Mouse (Mus musculus): ENCODE results near the gene Ankrd9.

The Ankrd9 gene

DNA sequence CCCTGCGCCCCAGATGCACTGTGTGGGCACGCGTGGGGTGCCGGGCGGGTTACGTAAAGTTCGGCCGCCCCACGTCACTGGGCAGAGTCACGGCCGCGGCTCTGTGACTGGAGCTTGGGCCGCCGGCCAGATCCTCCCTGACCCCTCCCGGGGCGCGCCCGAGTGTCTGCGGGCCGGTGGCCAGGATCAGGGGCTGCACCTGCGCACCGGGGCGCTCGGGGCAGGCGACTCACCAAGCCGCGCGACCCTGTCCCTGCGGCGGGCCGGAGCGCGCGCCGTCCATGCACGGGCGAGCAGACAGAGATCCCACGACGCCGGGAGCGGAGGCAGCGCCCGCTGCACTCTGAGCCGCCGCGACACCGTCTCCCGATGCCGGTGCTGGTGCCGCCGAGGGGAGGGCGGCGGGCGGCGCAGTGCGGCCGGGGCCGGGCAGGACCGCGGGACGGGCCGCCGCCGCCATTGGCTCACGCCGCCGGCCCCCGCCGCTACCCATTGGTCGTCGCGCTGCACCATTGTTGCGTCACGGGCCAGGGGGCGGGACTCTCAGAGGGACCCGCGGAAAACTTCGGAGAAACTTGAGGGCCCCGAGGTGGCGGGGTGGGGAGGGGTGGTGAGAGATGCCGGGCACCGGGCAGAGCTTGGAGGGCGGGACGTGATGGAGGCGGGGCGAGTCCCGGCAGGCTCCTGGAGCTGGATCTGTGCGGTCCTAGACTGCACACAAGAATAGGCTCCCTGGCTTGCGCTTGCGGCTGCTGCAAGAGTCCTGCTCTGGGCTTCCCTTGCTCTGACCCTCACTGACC lies at the start of gene Ankrd9:
TSS of gene Ankrd9 (minus strand) at position 434 of the 800 bp plus-strand sequence.
- peak; percentile 88 to 92 for DNase-seq (ENCODE audit: low spot score in 2 of 2)

DNA sequence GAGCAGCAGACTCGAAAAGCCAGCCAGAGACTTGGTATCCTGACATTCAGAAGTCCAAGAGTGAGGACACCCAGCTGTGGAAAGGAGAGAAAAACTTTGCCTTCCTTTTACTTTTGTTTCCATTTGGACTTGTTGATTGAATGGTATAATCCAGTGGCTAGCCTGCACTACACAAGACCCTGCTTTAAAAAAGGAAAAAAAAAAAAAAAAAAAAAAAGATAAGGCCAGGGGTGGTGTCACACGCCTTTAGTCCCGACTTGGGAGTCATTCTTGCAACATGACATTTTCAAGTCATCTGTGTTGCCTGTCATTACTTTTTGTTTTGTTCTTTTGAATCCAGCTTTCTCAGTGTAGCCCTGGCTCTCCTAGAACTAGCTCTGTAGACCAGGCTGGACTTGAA lies 42.7 kb upstream of the Ankrd9 start:
- no peak for DNase-seq (ENCODE audit: low spot score in 2 of 2)

- DNase-seq (ENCODE audit: low spot score in 2 of 2) = no peak
Measured at GRCm38 (mm10) chr12:111021138-111021537, 42.3 kb upstream of the Ankrd9 start.

GRCm38 (mm10) chr12:111019086-111019485 lies 40.2 kb upstream of the Ankrd9 start:
- no peak for DNase-seq (ENCODE audit: low spot score in 2 of 2)

DNA sequence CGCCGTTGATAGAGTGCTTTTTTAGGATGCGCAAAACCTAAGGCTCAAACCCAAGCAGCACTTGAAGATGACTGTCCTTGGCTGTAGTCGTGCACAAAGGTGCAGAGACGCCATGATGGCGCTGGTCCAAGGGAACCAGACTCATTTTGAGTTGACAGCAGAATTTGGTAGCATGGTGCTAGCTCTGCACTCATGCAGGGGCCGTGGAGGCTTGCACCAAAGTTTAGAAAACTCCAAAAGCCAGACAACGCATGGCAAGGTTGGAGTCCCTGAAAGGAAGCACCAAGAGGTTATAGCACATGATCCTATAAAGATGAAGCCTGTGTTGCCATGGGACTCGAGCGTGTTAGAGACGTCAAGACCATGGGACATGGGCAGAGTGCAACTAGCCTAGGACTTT lies 39.2 kb upstream of the Ankrd9 start:
- DNase-seq (ENCODE audit: low spot score in 2 of 2) = no peak

DNA sequence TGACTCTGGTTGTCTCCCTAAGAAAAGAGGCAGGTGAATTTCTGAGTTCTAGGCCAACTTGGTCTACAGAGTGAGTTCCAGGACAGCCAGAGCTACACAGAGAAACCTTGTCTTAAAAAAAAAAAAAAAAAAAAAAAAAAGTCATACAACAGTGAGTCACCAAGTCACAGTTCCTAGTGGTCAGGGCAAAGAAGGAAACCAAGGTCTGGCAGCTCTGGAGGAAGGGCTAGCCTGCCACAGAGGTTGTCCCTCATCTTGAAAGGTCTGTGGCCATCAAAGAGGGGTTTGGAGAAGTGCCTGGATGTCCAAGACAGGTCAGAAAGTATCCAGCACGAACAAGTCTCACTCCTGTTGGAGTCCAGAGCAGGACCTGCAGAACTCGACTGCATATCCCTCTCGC lies 38.0 kb upstream of the Ankrd9 start:
- no peak for DNase-seq (ENCODE audit: low spot score in 2 of 2)

- DNase-seq (ENCODE audit: low spot score in 2 of 2) = no peak
Measured at GRCm38 (mm10) chr12:111009615-111010257, 30.9 kb upstream of the Ankrd9 start.

DNA sequence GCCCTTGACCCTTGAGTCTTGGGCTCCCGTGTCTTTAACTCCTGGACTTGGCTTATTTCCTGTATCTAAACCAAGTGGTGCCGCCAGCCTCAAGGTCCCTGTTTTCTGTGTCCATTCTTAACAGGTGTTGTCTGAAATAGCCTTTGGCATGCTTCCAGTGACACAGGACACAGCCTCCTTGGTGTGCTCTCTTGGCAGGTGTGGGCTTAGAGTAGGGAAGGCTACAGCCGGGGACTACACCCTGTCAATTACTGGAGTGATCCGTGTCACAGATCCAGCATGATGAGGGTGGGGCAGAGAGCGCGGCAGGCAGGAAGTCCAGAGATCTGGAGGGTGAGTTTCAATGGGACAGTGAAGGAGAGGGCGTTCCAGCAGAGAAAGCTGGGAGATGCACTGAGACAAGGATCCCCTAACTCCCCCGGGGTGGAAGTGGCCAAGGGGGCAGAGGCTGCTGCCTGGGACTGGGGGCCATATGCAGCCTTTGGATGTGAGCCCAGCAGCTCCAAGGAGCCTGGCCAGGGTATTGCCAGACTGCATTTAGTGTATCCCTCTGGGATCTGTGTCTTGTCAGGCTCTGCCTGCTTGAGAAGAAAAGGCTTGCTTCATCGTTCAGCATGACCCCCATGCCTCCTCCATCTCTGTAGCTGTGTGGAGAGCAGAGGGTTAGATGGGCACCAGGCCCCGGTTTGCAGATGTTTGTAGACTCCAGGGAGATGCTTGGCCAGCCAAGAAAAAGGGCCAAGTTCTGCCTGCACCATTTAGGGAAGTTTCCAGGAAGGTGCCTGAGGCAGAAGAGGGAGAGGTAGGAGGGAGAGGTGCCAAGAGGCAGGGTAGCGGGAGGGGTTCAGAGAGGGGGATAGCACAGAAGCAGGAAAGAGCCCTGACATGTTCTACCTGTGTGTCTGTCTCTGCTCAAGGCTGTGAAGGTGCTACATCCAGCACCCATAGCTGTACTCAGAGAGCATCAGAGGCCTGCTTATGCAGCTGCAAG lies 30.0 kb upstream of the Ankrd9 start:
- DNase-seq (ENCODE audit: low spot score in 2 of 2) = no peak

DNA sequence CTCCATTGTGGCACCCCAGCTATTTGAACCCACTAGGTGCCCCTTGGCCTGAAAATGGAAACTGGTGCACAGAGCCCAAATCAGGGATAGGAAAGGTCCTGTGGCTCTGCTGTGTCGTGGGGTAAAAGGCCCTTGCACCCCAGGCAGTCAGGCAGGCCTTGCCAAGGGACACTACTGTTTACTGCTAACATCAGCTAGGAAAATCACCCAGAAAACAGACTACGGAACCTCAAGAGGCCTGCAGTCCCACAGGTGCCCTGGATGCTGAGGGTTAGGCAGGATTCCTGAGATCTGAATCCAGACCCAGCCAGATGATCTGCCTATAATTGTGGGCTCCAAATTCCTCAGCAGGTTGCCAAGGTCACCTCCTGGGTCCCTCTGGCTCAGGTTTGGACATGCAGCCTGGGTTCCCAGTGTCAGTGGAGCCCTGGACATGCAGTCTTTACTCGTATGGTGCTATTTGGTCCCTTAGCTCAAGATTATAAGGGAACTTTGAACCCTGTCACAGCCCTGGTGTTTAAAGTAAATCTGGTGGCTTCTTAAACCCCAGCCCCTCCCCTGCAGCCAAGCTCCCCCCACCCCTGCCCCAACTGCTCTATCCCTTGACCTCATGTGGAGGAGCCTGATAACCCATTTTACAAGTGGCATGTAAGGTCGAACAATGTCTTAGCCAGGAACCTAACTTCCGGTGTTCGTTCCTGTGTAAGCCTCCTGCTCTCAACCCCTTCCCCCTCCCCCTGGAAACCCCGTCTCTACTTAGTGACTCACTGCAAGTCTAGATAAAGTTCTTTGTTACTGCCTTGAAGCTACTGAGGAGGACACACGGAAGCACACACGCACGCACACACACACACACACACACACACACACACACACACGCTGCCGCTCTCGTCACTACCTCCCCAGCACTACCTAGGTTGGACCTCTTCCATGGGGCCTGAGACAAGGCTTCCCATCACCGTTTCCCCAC lies 28.6 kb upstream of the Ankrd9 start:
- peak; percentile 55 to 61 for DNase-seq (ENCODE audit: low spot score in 2 of 2)

DNA sequence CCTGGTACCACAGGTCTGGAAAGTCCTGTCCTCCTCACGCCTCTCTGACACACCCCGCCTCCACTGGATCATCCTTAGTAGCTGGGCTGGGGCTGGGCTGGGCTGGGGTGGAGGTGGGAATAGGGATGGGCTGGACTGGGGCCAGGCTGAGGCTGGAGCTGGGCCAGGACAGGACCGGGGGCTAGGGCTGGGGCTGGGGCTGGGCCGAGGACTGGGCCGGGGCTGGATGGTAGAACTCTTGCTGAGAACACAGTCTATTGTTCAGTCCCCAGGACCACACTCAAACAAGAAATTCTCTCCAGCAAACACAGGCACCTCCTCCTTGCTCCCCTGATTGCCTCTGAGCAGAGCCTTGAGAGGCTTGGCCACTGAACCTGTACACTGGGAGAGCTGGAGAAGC lies 27.5 kb upstream of the Ankrd9 start:
- DNase-seq (ENCODE audit: low spot score in 2 of 2) = no peak

DNA sequence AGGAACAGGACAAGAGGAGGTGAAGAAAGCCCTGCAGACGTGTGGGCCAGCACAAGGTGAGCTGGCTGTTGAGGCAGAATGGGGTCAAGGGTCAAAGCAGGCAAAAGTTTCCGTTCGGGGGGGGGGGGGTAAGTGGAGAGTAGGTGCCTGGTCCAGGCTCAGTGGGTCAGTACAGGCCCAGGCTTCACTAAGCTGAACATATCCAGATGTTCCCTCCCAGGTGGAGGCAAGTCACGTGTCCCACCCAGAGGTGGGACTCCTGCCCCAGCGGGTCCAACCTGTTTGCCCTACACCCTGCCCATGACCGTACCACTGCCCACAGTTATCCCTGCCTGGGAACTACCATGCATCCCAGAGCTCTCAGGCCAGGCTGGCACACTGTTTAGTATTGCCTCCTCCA lies 27.0 kb upstream of the Ankrd9 start:
- no peak for DNase-seq (ENCODE audit: low spot score in 2 of 2)

- no peak for DNase-seq (ENCODE audit: low spot score in 2 of 2)
Measured at GRCm38 (mm10) chr12:111004142-111004541, 25.3 kb upstream of the Ankrd9 start.

- DNase-seq (ENCODE audit: low spot score in 2 of 2) = no peak
Measured at GRCm38 (mm10) chr12:111000956-111001355, 22.1 kb upstream of the Ankrd9 start.

- no peak for DNase-seq (ENCODE audit: low spot score in 2 of 2)
Measured at GRCm38 (mm10) chr12:110999820-111000219, 21.0 kb upstream of the Ankrd9 start.

- DNase-seq (ENCODE audit: low spot score in 2 of 2) = no peak
Measured at GRCm38 (mm10) chr12:110998092-110998491, 19.3 kb upstream of the Ankrd9 start.

- DNase-seq (ENCODE audit: low spot score in 2 of 2) = no peak
Measured at GRCm38 (mm10) chr12:110994666-110995065, 15.8 kb upstream of the Ankrd9 start.

GRCm38 (mm10) chr12:110993226-110993625 lies 14.4 kb upstream of the Ankrd9 start:
- no peak for DNase-seq (ENCODE audit: low spot score in 2 of 2)

DNA sequence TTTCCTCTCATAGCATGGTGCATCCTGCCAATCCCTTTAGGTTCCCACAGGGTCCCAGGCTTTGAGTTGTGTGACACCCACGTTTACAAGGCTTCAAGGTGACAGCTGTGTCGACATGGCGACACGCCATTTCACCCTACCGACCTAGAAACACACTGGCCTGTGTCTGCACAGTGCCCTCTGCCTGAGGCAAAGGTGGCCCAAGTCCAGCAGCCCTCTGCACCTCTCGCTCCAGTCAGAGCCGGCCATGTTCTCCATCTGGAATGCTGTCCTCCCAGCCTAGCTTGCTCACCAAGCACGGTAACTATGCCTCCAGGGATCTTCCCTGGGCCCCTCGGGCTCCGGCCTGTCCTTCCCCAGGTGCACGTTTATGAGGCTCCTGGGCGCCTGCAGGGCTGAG lies 13.9 kb upstream of the Ankrd9 start:
- DNase-seq (ENCODE audit: low spot score in 2 of 2) = no peak

DNA sequence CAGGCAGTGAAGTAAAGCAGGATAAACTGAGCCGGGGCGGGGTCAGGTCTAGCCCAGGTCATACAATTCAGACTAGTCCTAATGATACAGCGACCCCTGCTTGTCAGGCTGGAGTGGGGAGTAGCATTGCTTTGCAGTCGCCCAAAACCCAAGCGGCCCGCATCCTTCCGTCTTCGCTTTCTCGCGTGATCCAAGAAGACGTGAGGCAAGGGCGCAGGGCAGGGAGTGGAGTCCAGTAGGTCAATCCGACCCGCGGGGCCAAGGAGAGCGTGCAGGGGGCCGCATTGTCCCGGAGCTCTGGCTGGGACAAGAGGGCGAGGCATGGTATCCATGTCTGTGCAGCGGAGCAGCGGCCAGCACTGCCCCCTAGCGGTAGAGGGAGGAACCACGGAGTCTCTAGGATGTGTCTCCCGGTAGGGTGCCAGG lies 13.3 kb upstream of the Ankrd9 start:
- DNase-seq (ENCODE audit: low spot score in 2 of 2) = peak; percentile 84 to 91

- DNase-seq (ENCODE audit: low spot score in 2 of 2) = peak; percentile 76 to 84
Measured at GRCm38 (mm10) chr12:110991361-110992127, 12.7 kb upstream of the Ankrd9 start.

Measured in natural killer cell, adult 2 months (primary cell).